Mouse (Mus musculus): ENCODE measurements around the gene 1700067K01Rik.

GRCm38 (mm10) chr8:83981533-83981932 is 19.8 kb upstream of the 1700067K01Rik start:
- TF ChIP-seq CTCF (IDR thresholded peaks at IDR 0.05; ENCODE audit: low read depth, low read length) (no peak), POLR2A (IDR thresholded peaks at IDR 0.05; ENCODE audit: borderline replicate concordance, low read depth, low read length) (no peak)
